Mouse (Mus musculus): ENCODE data around the gene 2410137M14Rik.

- TF ChIP-seq CTCF (conservative IDR thresholded peaks at IDR 0.05 in 1 of 2, IDR thresholded peaks at IDR 0.05 in 1 of 2; ENCODE audit: low read depth in 2 of 2, low read length in 2 of 2) (no peak), TCF12 (IDR thresholded peaks at IDR 0.05; ENCODE audit: low read depth, low read length) (peak; percentile 65), USF1 (IDR thresholded peaks at IDR 0.05; ENCODE audit: low read depth, low read length) (no peak), ZC3H11A (IDR thresholded peaks at IDR 0.05; ENCODE audit: low read depth, low read length) (no peak), ELF1 (IDR thresholded peaks at IDR 0.05; ENCODE audit: low read depth, low read length) (0 out of 2 replicates have a peak, but pooled peaks have one; percentile 15), ZNF384 (IDR thresholded peaks at IDR 0.05; ENCODE audit: low read depth, low read length) (no peak)
Measured at GRCm38 (mm10) chr17:36993770-36994325, 12.8 kb upstream of the 2410137M14Rik start.
